Mouse (Mus musculus) brain, embryonic 14.5 days (tissue): ENCODE results near the gene Vps26b. TPM values are rescaled to one million over a fixed set of nuclear protein-coding genes. Genes with fewer than 3 reads are reported as not detected.

ENCODE experiments used
- DNase-seq: peaks from one replicate; pipeline ENCODE4 v3.0.0-alpha.2; 2011; ENCODE audit warnings: low read depth
- CTCF ChIP-seq: fragments of 200-500 bp; IDR thresholded peaks from 2 replicates; pipeline ENCODE4 v1.5.1; 2012; ENCODE audit warnings: inconsistent platforms, mild to moderate bottlenecking, moderate library complexity, borderline replicate concordance; ENCODE audit not compliant: insufficient read depth, insufficient read length; ENCODE audit errors: extremely low read depth
- POLR2A ChIP-seq: fragments of 200-500 bp; IDR thresholded peaks from 2 replicates; pipeline ENCODE4 v1.6.1; 2012; ENCODE audit warnings: mild to moderate bottlenecking, inconsistent platforms, borderline replicate concordance; ENCODE audit not compliant: poor library complexity, insufficient read depth, insufficient read length, severe bottlenecking; ENCODE audit errors: extremely low read depth
- polyA plus RNA-seq: library from polyadenylated mRNA; depleted of rRNA; stranded (reverse); fragments of >200 nt; gene quantifications from 2 replicates; pipeline ENCODE4 v1.2.3, GENCODE M21; 2012

Vps26b gene
- polyA plus RNA-seq, 1 experiment, result 92.3 TPM

- no peak for DNase-seq
- TF ChIP-seq CTCF (no peak), POLR2A (no peak)
Measured at GRCm38 (mm10) chr9:27011572-27011971, 18.3 kb downstream of the Vps26b start.

GRCm38 (mm10) chr9:27009231-27009630 is 20.6 kb downstream of the Vps26b start:
- TF ChIP-seq CTCF (no peak), POLR2A (no peak)
- no peak for DNase-seq

- DNase-seq, result no peak
Measured at GRCm38 (mm10) chr9:27006866-27007265, 23.0 kb downstream of the Vps26b start.

GRCm38 (mm10) chr9:27005933-27006332 is 23.9 kb downstream of the Vps26b start:
- TF ChIP-seq POLR2A (no peak), CTCF (no peak)
- peak; percentile 79 for DNase-seq

More at GRCm38 (mm10) chr9:27006866-27007265, 23.0 kb downstream of the Vps26b start:
- TF ChIP-seq CTCF (no peak), POLR2A (no peak)

- DNase-seq, result no peak
- TF ChIP-seq CTCF (no peak), POLR2A (no peak)
Measured at GRCm38 (mm10) chr9:27005231-27005630, 24.6 kb downstream of the Vps26b start.

GRCm38 (mm10) chr9:26999461-27000395 is 30.1 kb downstream of the Vps26b start, which contains the start of the genes Acad8 and Thyn1:
Gene Acad8 (minus strand): TSS chr9:26999566.
Gene Thyn1 (plus strand): TSS chr9:26999710.
- peak; percentile 99 for DNase-seq
- TF ChIP-seq POLR2A (peak; percentile 10; the same call in 1 of the 2 replicates), CTCF (no peak)

GRCm38 (mm10) chr9:26998669-26999460 is 31.0 kb downstream of the Vps26b start:
- DNase-seq, result no peak
- TF ChIP-seq POLR2A, result no peak
- no peak for TF ChIP-seq CTCF

GRCm38 (mm10) chr9:26997501-26997900 is 32.4 kb downstream of the Vps26b start:
- TF ChIP-seq POLR2A, result no peak
- no peak for TF ChIP-seq CTCF
- DNase-seq, result no peak

GRCm38 (mm10) chr9:26997062-26997461 is 32.8 kb downstream of the Vps26b start:
- no peak for TF ChIP-seq CTCF
- DNase-seq, result no peak

GRCm38 (mm10) chr9:26993900-26994299 is 36.0 kb downstream of the Vps26b start:
- DNase-seq, result no peak
- no peak for TF ChIP-seq CTCF
- no peak for TF ChIP-seq POLR2A

GRCm38 (mm10) chr9:26993118-26993517 is 36.7 kb downstream of the Vps26b start:
- no peak for TF ChIP-seq CTCF
- no peak for TF ChIP-seq POLR2A
- DNase-seq, result peak; percentile 43

- DNase-seq, result no peak
- TF ChIP-seq POLR2A (no peak), CTCF (no peak)
Measured at GRCm38 (mm10) chr9:26990181-26990580, 39.7 kb downstream of the Vps26b start.
